Mouse (Mus musculus): ENCODE results near the gene Hsfy2.

Gene Hsfy2

DNA sequence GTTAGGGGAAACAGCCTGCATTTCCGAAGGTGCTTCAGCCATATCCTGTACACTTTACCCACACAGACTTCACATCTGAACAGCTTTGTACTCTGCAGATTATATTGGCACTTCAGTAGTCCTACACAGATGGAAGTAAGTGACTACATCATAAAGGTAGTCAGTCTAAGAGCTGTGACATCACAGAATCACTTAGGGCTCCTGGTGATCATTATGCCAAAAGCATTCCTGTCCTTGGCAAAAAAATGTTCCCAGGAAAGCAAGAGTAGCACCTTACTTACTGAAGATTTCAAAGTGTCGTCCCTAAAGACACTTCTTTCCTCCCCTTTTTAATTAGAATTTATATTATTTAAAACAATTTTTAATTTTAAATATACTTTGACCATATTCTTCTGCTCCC, at the start of gene Hsfy2:
Gene Hsfy2 (minus strand): TSS at position 101 of the 400 bp plus-strand sequence.
- DNase-seq (ENCODE audit: low spot score): no peak

GRCm38 (mm10) chr1:56685053-56685557, 47.9 kb upstream of the Hsfy2 start:
- DNase-seq (ENCODE audit: low spot score): no peak

DNA sequence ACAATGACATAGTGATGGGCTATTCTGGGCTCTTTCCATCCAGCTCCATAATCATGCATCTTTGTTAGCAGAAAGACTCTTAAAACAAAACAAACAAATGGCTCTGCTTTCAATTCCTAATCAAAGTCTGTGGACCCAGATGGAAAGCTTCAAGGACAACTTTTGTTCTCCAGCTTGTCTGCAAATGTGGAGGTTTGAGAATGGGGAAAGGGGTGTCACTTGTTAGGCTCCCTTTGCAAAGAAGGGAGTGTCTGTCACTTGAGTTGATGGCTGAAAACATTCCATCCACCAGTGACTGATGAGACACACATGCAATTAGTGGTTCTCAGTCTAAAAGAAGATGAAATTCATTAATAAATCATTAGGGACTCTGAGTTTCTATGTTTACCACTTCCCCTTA, 47.3 kb upstream of the Hsfy2 start:
- DNase-seq (ENCODE audit: low spot score): no peak

GRCm38 (mm10) chr1:56681258-56681657, 44.0 kb upstream of the Hsfy2 start:
- no peak for DNase-seq (ENCODE audit: low spot score)

- DNase-seq (ENCODE audit: low spot score): no peak
Observed at GRCm38 (mm10) chr1:56675253-56675652, 38.0 kb upstream of the Hsfy2 start.

GRCm38 (mm10) chr1:56674601-56675000, 37.4 kb upstream of the Hsfy2 start:
- DNase-seq (ENCODE audit: low spot score): no peak

GRCm38 (mm10) chr1:56671241-56671945, 34.2 kb upstream of the Hsfy2 start:
- DNase-seq (ENCODE audit: low spot score): no peak

DNA sequence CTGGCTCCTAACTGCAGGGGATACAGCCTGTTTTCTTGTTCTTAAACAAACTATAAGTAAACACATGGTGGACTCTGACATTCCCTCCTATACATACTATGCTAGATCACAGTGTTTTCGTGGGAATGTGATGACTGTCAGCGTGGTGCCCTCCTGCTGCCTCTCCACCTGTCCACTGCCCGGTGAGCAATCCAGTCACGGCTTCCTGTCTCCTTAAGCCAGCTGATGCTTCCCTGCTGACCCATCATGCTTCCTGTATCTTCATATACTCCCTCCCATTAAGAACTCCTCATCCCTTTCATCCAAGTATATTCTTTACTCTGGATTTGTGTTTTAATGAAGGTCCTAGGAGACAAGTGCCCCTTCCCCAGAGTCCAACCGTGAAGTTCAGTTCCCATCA, 33.3 kb upstream of the Hsfy2 start:
- no peak for DNase-seq (ENCODE audit: low spot score)

- peak; percentile 5 for DNase-seq (ENCODE audit: low spot score)
Observed at GRCm38 (mm10) chr1:56664606-56665005, 27.4 kb upstream of the Hsfy2 start.

- DNase-seq (ENCODE audit: low spot score): no peak
Observed at GRCm38 (mm10) chr1:56626824-56627223, 10.4 kb downstream of the Hsfy2 start.

DNA sequence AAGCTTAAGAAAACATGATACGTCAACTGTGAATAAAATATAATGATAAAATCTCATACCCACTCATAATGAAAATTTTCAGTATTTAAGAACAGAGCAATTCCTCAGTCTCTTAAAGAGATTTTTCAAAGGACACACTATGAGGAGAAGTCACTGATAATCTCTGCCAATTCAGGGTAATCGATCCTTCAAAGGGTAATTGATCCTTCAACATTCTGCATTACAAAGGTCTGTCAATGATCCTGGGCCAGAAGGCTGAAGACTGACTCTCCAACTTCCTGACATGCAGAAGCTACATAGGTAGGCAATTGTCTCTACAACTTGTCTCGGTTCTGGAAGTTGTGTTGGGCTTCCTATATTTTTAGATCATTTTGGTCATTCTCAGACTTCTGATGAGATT, 12.9 kb downstream of the Hsfy2 start:
- no peak for DNase-seq (ENCODE audit: low spot score)

DNA sequence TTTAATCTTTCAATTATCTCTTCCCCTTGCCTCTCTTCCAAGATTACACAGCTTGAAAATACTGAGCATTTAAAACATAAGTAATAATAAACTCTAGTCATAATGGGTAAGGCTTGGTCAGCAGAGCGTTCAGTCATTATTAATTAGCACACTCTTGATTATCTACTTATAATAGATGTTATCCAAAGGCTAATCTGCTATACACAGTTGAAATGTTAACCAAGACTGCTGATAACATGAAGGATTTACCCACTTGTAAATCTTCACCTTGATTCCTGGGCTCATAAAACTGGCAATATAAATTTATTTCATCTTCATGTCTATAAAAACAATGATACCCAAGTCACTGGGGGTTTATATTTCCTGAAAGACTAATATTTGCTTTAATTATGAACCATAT, 24.9 kb downstream of the Hsfy2 start:
- DNase-seq (ENCODE audit: low spot score): no peak
